Mouse (Mus musculus) MEL (cell line): Measurements from ENCODE around the gene Kcnq4. TPM values are rescaled to one million over a fixed set of nuclear protein-coding genes. Genes with fewer than 3 reads are reported as not detected.

Experiments used
- DNase-seq: peaks from one replicate; pipeline ENCODE4 v3.0.0; 2011; ENCODE audit warnings: low read depth, low spot score
- H3K27ac ChIP-seq: 2 replicates; pipeline ENCODE4 v1.5.1; 2012; ENCODE audit warnings: low read depth, mild to moderate bottlenecking, control low read depth, low read length, moderate library complexity; ENCODE audit not compliant: control insufficient read depth
- H3K27me3 ChIP-seq, 2 experiments: fragments of 150-350 bp in 1 of 2; sonication (generic) in 1 of 2; 2 replicates each; pipeline ENCODE4 v1.6.1; 2012; ENCODE audit warnings: low read length in 2 of 2, mild to moderate bottlenecking in 2 of 2, improper control_type of control experiment in 1 of 2, moderate library complexity in 1 of 2; ENCODE audit not compliant: insufficient read depth in 2 of 2, control insufficient read depth in 1 of 2
- H3K36me3 ChIP-seq, 2 experiments: 2 replicates each; pipeline ENCODE4 v1.6.1; 2012 to 2014; ENCODE audit warnings: low read length in 2 of 2, improper control_type of control experiment in 1 of 2, inconsistent platforms in 1 of 2, mild to moderate bottlenecking in 1 of 2; ENCODE audit not compliant: insufficient read depth in 2 of 2, control insufficient read depth in 1 of 2
- H3K4me1 ChIP-seq, 2 experiments: fragments of 150-350 bp in 1 of 2; sonication (generic) in 1 of 2; 2 replicates each; pipeline ENCODE4 v1.6.1; 2012; ENCODE audit warnings: low read length in 2 of 2, improper control_type of control experiment in 1 of 2, mild to moderate bottlenecking in 1 of 2; ENCODE audit not compliant: insufficient read depth in 2 of 2, control insufficient read depth in 1 of 2
- H3K4me3 ChIP-seq, 2 experiments: fragments of 150-350 bp in 1 of 2; sonication (generic) in 1 of 2; 2 replicates each; pipeline ENCODE4 v1.5.1; 2012; ENCODE audit warnings: low read depth in 2 of 2, low read length in 2 of 2, mild to moderate bottlenecking in 2 of 2, moderate library complexity in 2 of 2, control low read depth in 1 of 2, improper control_type of control experiment in 1 of 2; ENCODE audit not compliant: control insufficient read depth in 1 of 2, insufficient read depth in 1 of 2
- H3K79me2 ChIP-seq: 2 replicates; pipeline ENCODE4 v1.6.1; 2012; ENCODE audit warnings: mild to moderate bottlenecking, low read length, moderate library complexity; ENCODE audit not compliant: control insufficient read depth, poor library complexity, insufficient read depth
- H3K9ac ChIP-seq: 2 replicates; pipeline ENCODE4 v1.6.1; 2012; ENCODE audit warnings: low read depth, mild to moderate bottlenecking, control low read depth, low read length, moderate library complexity; ENCODE audit not compliant: control insufficient read depth, poor library complexity, severe bottlenecking
- H3K9me3 ChIP-seq: fragments of 150-350 bp; sonication (generic); replicated peaks from 2 replicates; pipeline ENCODE4 v1.6.1; 2012; ENCODE audit warnings: mild to moderate bottlenecking, low read length, improper control_type of control experiment, moderate library complexity; ENCODE audit not compliant: insufficient read depth
- BHLHE40 ChIP-seq: IDR thresholded peaks from 2 replicates; pipeline ENCODE4 v1.6.1; 2012; ENCODE audit warnings: low read depth, mild to moderate bottlenecking, inconsistent platforms, low read length, improper control_type of control experiment, borderline replicate concordance
- CHD1 ChIP-seq: IDR thresholded peaks from 2 replicates; pipeline ENCODE4 v1.6.1; 2012; ENCODE audit warnings: low read depth, mild to moderate bottlenecking, inconsistent platforms, low read length, improper control_type of control experiment
- CTCF ChIP-seq, 3 experiments: IDR thresholded peaks in 2 of 3; conservative IDR thresholded peaks in 1 of 3; 2 replicates each; pipeline ENCODE4 v1.5.1; 2011 to 2012; ENCODE audit warnings: low read length in 3 of 3, low read depth in 2 of 3, mild to moderate bottlenecking in 2 of 3, improper control_type of control experiment in 1 of 3, inconsistent platforms in 1 of 3, mixed read lengths in 1 of 3, moderate library complexity in 1 of 3; ENCODE audit not compliant: control insufficient read depth in 1 of 3, insufficient read depth in 1 of 3, poor library complexity in 1 of 3, severe bottlenecking in 1 of 3
- E2F4 ChIP-seq: IDR thresholded peaks from 2 replicates; pipeline ENCODE4 v1.6.1; 2011; ENCODE audit warnings: low read depth, low read length, improper control_type of control experiment, borderline replicate concordance
- ETS1 ChIP-seq: IDR thresholded peaks from 2 replicates; pipeline ENCODE4 v1.6.1; 2012; ENCODE audit warnings: low read depth, mild to moderate bottlenecking, inconsistent platforms, low read length, improper control_type of control experiment, moderate library complexity
- GABPA ChIP-seq: IDR thresholded peaks from 2 replicates; pipeline ENCODE4 v1.6.1; 2012; ENCODE audit warnings: low read depth, mild to moderate bottlenecking, inconsistent platforms, low read length, improper control_type of control experiment, moderate library complexity
- GATA1 ChIP-seq: IDR thresholded peaks from 2 replicates; pipeline ENCODE4 v1.6.1; 2011; ENCODE audit warnings: low read depth, low read length, improper control_type of control experiment
- KAT2A ChIP-seq: conservative IDR thresholded peaks from 2 replicates; pipeline ENCODE4 v1.6.1; 2012; ENCODE audit warnings: low read depth, low read length, improper control_type of control experiment, inconsistent platforms
- MAFK ChIP-seq: IDR thresholded peaks from 2 replicates; pipeline ENCODE4 v1.6.1; 2011; ENCODE audit warnings: low read depth, mild to moderate bottlenecking, low read length, improper control_type of control experiment, borderline replicate concordance
- MAZ ChIP-seq: IDR thresholded peaks from 2 replicates; pipeline ENCODE4 v1.6.1; 2012; ENCODE audit warnings: low read depth, mild to moderate bottlenecking, inconsistent platforms, low read length, improper control_type of control experiment
- MXI1 ChIP-seq: IDR thresholded peaks from 2 replicates; pipeline ENCODE4 v1.6.1; 2011; ENCODE audit warnings: mild to moderate bottlenecking, low read depth, low read length, improper control_type of control experiment
- MYB ChIP-seq: IDR thresholded peaks from 2 replicates; pipeline ENCODE4 v1.6.1; 2011; ENCODE audit warnings: mild to moderate bottlenecking, low read depth, low read length, improper control_type of control experiment
- NELFE ChIP-seq: IDR thresholded peaks from 2 replicates; pipeline ENCODE4 v1.6.1; 2011; ENCODE audit warnings: low read depth, low read length, improper control_type of control experiment
- POLR2A ChIP-seq, 2 experiments: IDR thresholded peaks; 2 replicates each; pipeline ENCODE4 v1.6.1; 2011 to 2012; ENCODE audit warnings: low read length in 2 of 2, mild to moderate bottlenecking in 2 of 2, control low read depth in 1 of 2, improper control_type of control experiment in 1 of 2, low read depth in 1 of 2, moderate library complexity in 1 of 2; ENCODE audit not compliant: control insufficient read depth in 1 of 2, insufficient read depth in 1 of 2, poor library complexity in 1 of 2
- POLR2AphosphoS5 ChIP-seq: IDR thresholded peaks from 2 replicates; pipeline ENCODE4 v1.6.1; 2012; ENCODE audit warnings: low read depth, borderline replicate concordance, mild to moderate bottlenecking, inconsistent platforms, low read length, moderate library complexity, mixed read lengths
- RAD21 ChIP-seq: IDR thresholded peaks from 2 replicates; pipeline ENCODE4 v1.6.1; 2011; ENCODE audit warnings: mild to moderate bottlenecking, low read depth, low read length, improper control_type of control experiment
- RCOR1 ChIP-seq: IDR thresholded peaks from 2 replicates; pipeline ENCODE4 v1.6.1; 2012; ENCODE audit warnings: low read depth, mild to moderate bottlenecking, inconsistent platforms, low read length, improper control_type of control experiment
- SMC3 ChIP-seq: IDR thresholded peaks from 2 replicates; pipeline ENCODE4 v1.6.1; 2011; ENCODE audit warnings: low read depth, low read length, improper control_type of control experiment
- TBP ChIP-seq: IDR thresholded peaks from 2 replicates; pipeline ENCODE4 v1.8.0; 2011; ENCODE audit warnings: low read depth, low read length, improper control_type of control experiment
- TCF12 ChIP-seq: IDR thresholded peaks from 2 replicates; pipeline ENCODE4 v1.6.1; 2014; ENCODE audit warnings: low read depth, mild to moderate bottlenecking, inconsistent platforms, low read length, improper control_type of control experiment, moderate library complexity
- USF2 ChIP-seq, 2 experiments: IDR thresholded peaks; 2 replicates each; pipeline ENCODE4 v1.6.1; 2011 to 2012; ENCODE audit warnings: improper control_type of control experiment in 2 of 2, low read length in 2 of 2, borderline replicate concordance in 1 of 2, inconsistent platforms in 1 of 2, low read depth in 1 of 2, mild to moderate bottlenecking in 1 of 2; ENCODE audit not compliant: insufficient read depth in 1 of 2
- ZC3H11A ChIP-seq: IDR thresholded peaks from 2 replicates; pipeline ENCODE4 v1.6.1; 2012; ENCODE audit warnings: low read depth, mild to moderate bottlenecking, inconsistent platforms, low read length, improper control_type of control experiment
- ZKSCAN1 ChIP-seq: IDR thresholded peaks from 2 replicates; pipeline ENCODE4 v1.6.1; 2012; ENCODE audit warnings: low read depth, mild to moderate bottlenecking, inconsistent platforms, low read length, improper control_type of control experiment, moderate library complexity
- ZNF384 ChIP-seq: IDR thresholded peaks from 2 replicates; pipeline ENCODE4 v1.6.1; 2012; ENCODE audit warnings: low read depth, mild to moderate bottlenecking, inconsistent platforms, low read length, improper control_type of control experiment
- polyA plus RNA-seq, 2 experiments: library from polyadenylated mRNA; stranded (reverse) in 1 of 2; unstranded in 1 of 2; fragments of >175 nt in 1 of 2; fragments of >200 nt in 1 of 2; gene quantifications; 2 replicates each; pipeline versions ENCODE4 v1.2.1 to v1.2.4; 2012; ENCODE audit warnings: low replicate concordance in 2 of 2, low read depth in 1 of 2; ENCODE audit not compliant: insufficient read length in 2 of 2, insufficient read depth in 1 of 2, missing spikeins in 1 of 2
- total RNA-seq: library from RNA; depleted of rRNA; stranded (reverse); fragments of 300-350 nt; gene quantifications from 2 replicates; pipeline ENCODE4 v1.2.3, GENCODE M21; 2012

The Kcnq4 gene
- total and polyA plus RNA-seq, 3 experiments = 0.07 TPM; not detected in 2

- TF ChIP-seq MAFK (peak; percentile 70; the same call in 1 of the 2 replicates), ETS1 (peak; percentile 86), RCOR1 (peak; percentile 91), MXI1 (peak; percentile 51), USF2 (IDR thresholded peaks at IDR 0.05; ENCODE audit: borderline replicate concordance in 1 of 2, insufficient read depth in 1 of 2, low read depth in 1 of 2, low read length in 2 of 2) (no peak), E2F4 (0 out of 2 replicates have a peak, but pooled peaks have one; percentile 42), BHLHE40 (peak; percentile 77; the same call in 1 of the 2 replicates), POLR2A (IDR thresholded peaks at IDR 0.05; ENCODE audit: control insufficient read depth in 1 of 2, insufficient read depth in 1 of 2, low read depth in 1 of 2, low read length in 2 of 2, poor library complexity in 1 of 2) (no peak; a peak in 1 of 4 replicates), GABPA (no peak), POLR2AphosphoS5 (no peak), GATA1 (peak; percentile 99), ZNF384 (peak; percentile 97), TCF12 (peak; percentile 99)
Observed at GRCm38 (mm10) chr4:120674775-120675451, 73.5 kb downstream of the Kcnq4 start (continued).

- DNase-seq = peak; percentile 22
- Histone ChIP-seq H3K36me3 (peaks cover 0 to 19% of the 10 kb centered on the region in 2 experiments; a peak in 2 of 4 replicates), H3K4me1 (peaks cover 14 to 21% of the 10 kb centered on the region in 2 experiments), H3K79me2 (no peaks in the 10 kb centered on the region), H3K9ac (no peak overlapping the region), H3K27me3 (no peaks in the 10 kb centered on the region), H3K4me3 (no peak overlapping the region), H3K27ac (no peak overlapping the region), H3K9me3 (no peaks in the 10 kb centered on the region)
- TF ChIP-seq MYB (no peak), MXI1 (no peak), KAT2A (no peak), POLR2A (IDR thresholded peaks at IDR 0.05; ENCODE audit: control insufficient read depth in 1 of 2, insufficient read depth in 1 of 2, low read depth in 1 of 2, low read length in 2 of 2, poor library complexity in 1 of 2) (no peak), RAD21 (no peak), ZKSCAN1 (no peak), USF2 (IDR thresholded peaks at IDR 0.05; ENCODE audit: borderline replicate concordance in 1 of 2, insufficient read depth in 1 of 2, low read depth in 1 of 2, low read length in 2 of 2) (no peak), TCF12 (no peak), ZC3H11A (no peak), RCOR1 (no peak), GATA1 (no peak), NELFE (no peak), GABPA (no peak), TBP (no peak), SMC3 (no peak), CHD1 (no peak), CTCF (IDR thresholded peaks at IDR 0.05 in 2 of 3, conservative IDR thresholded peaks at IDR 0.05 in 1 of 3; ENCODE audit: control insufficient read depth in 1 of 3, insufficient read depth in 1 of 3, low read depth in 2 of 3, low read length in 3 of 3, poor library complexity in 1 of 3, severe bottlenecking in 1 of 3) (no peak), MAZ (no peak)
Observed at GRCm38 (mm10) chr4:120673606-120674005, 74.8 kb downstream of the Kcnq4 start.
